Mouse (Mus musculus) kidney, postnatal 0 days (tissue): ENCODE measurements at regions not wholly inside any gene's neighbourhood (a gene's known extent, or its start where the extent isn't known, plus 50 kb on each side); places are given as distances from the start of the nearest gene placed in this dataset.

Experiments used
- ATAC-seq: fragments of 200-750 bp; cut with Nextera tagmentation; replicated peaks from 2 replicates; pipeline ENCODE4 v1.8.0; 2017; ENCODE audit warnings: low read depth, moderate number of reproducible peaks, moderate TSS enrichment, moderate library complexity; ENCODE audit not compliant: low FRiP score
- DNase-seq: peaks from one replicate; pipeline ENCODE4 v3.0.0-alpha.2; 2016; ENCODE audit warnings: low spot score
- H3K27ac ChIP-seq: fragments of 300-500 bp; sonication (generic); 2 replicates; pipeline ENCODE4 v1.5.1; 2014; ENCODE audit warnings: mild to moderate bottlenecking
- H3K27me3 ChIP-seq: fragments of 300-500 bp; sonication (generic); 2 replicates; pipeline ENCODE4 v1.6.1; 2014; ENCODE audit warnings: low read length, mixed read lengths; ENCODE audit not compliant: insufficient read depth
- H3K36me3 ChIP-seq: fragments of 300-500 bp; sonication (generic); 2 replicates; pipeline ENCODE4 v1.6.1; 2014; ENCODE audit warnings: low read length, mixed read lengths; ENCODE audit not compliant: insufficient read depth
- H3K4me1 ChIP-seq: fragments of 300-500 bp; sonication (generic); replicated peaks from 2 replicates; pipeline ENCODE4 v1.6.1; 2014; ENCODE audit warnings: antibody characterized with exemption, low read length, mixed read lengths; ENCODE audit not compliant: insufficient read depth
- H3K4me2 ChIP-seq: fragments of 300-500 bp; sonication (generic); 2 replicates; pipeline ENCODE4 v1.6.1; 2014; ENCODE audit warnings: mild to moderate bottlenecking, low read length, moderate library complexity, mixed read lengths
- H3K4me3 ChIP-seq: fragments of 300-500 bp; sonication (generic); replicated peaks from 2 replicates; pipeline ENCODE4 v1.5.1; 2014; ENCODE audit warnings: low read depth, low read length
- H3K9ac ChIP-seq: fragments of 300-500 bp; sonication (generic); 2 replicates; pipeline ENCODE4 v1.6.1; 2014; ENCODE audit warnings: low read depth, low read length
- H3K9me3 ChIP-seq: fragments of 300-500 bp; sonication (generic); replicated peaks from 2 replicates; pipeline ENCODE4 v1.6.1; 2016; ENCODE audit warnings: low read length, inconsistent platforms, mixed read lengths
- CTCF ChIP-seq: IDR thresholded peaks from 2 replicates; pipeline ENCODE4 v1.5.1; 2016; ENCODE audit warnings: antibody characterized with exemption, low read depth, mild to moderate bottlenecking, moderate library complexity
- whole genome bisulfite sequencing: fragments of 180-500 bp; shearing (Covaris S2); extraction: QIAGEN DNeasy Blood & Tissue Kit; methylation state at CpG from one replicate; pipeline ENCODE4 v1.1.7; 2014; 5-methylcytosine and 5-hydroxymethylcytosine counted together

GRCm38 (mm10) chr3:58234846-58235630 lies 179.5 kb upstream of the Tsc22d2 start:
- ATAC-seq (no peak), DNase-seq (no peak)
- H3K4me3 ChIP-seq, result no peak overlapping the region
- H3K9me3 ChIP-seq, result no peaks in the 10 kb centered on the region
- WGBS, result 84% methylated on average over 6 of the region's 6 CpGs
- no peaks in the 10 kb centered on the region for H3K27me3 ChIP-seq
- H3K36me3 ChIP-seq, result no peaks in the 10 kb centered on the region
- H3K27ac ChIP-seq, result no peak overlapping the region
- H3K4me1 ChIP-seq, result no peaks in the 10 kb centered on the region
- no peak overlapping the region for H3K9ac ChIP-seq
- no peak overlapping the region for H3K4me2 ChIP-seq
- no peak for TF ChIP-seq CTCF

- Histone ChIP-seq H3K36me3 (no peaks in the 10 kb centered on the region), H3K9me3 (no peaks in the 10 kb centered on the region), H3K27me3 (no peaks in the 10 kb centered on the region), H3K4me2 (no peak overlapping the region), H3K4me3 (no peak overlapping the region), H3K9ac (no peak overlapping the region), H3K27ac (no peak overlapping the region), H3K4me1 (no peaks in the 10 kb centered on the region)
- ATAC-seq (no peak), DNase-seq (no peak)
- no peak for TF ChIP-seq CTCF
Observed at GRCm38 (mm10) chr3:58238111-58238510, 176.4 kb upstream of the Tsc22d2 start.

GRCm38 (mm10) chr3:58240775-58241174 lies 173.7 kb upstream of the Tsc22d2 start:
- DNase-seq, result no peak
- H3K9ac ChIP-seq, result no peak overlapping the region
- no peak for ATAC-seq
- TF ChIP-seq CTCF, result no peak
- H3K4me1 ChIP-seq, result no peaks in the 10 kb centered on the region
- no peaks in the 10 kb centered on the region for H3K9me3 ChIP-seq
- no peaks in the 10 kb centered on the region for H3K27me3 ChIP-seq
- WGBS, result 86% methylated on average over 4 of the region's 4 CpGs
- no peaks in the 10 kb centered on the region for H3K36me3 ChIP-seq
- H3K4me3 ChIP-seq, result no peak overlapping the region
- H3K4me2 ChIP-seq, result no peak overlapping the region
- no peak overlapping the region for H3K27ac ChIP-seq

- Histone ChIP-seq H3K4me2 (no peak overlapping the region), H3K9ac (no peak overlapping the region), H3K9me3 (no peaks in the 10 kb centered on the region), H3K27ac (no peak overlapping the region), H3K36me3 (no peaks in the 10 kb centered on the region), H3K4me1 (no peaks in the 10 kb centered on the region), H3K4me3 (no peak overlapping the region), H3K27me3 (no peaks in the 10 kb centered on the region)
- 25% methylated on average over 5 of the region's 5 CpGs for WGBS
- ATAC-seq, result no peak
- TF ChIP-seq CTCF, result no peak
- peak; percentile 21 for DNase-seq
Observed at GRCm38 (mm10) chr3:58245361-58245760, 169.2 kb upstream of the Tsc22d2 start.

GRCm38 (mm10) chr3:58247989-58248388 lies 166.5 kb upstream of the Tsc22d2 start:
- ATAC-seq (no peak), DNase-seq (no peak)
- Histone ChIP-seq H3K4me3 (no peak overlapping the region), H3K27ac (no peak overlapping the region), H3K36me3 (no peaks in the 10 kb centered on the region), H3K9me3 (no peaks in the 10 kb centered on the region), H3K4me2 (no peak overlapping the region), H3K27me3 (no peaks in the 10 kb centered on the region), H3K4me1 (no peaks in the 10 kb centered on the region), H3K9ac (no peak overlapping the region)
- WGBS, result 90% methylated on average over 2 of the region's 2 CpGs
- TF ChIP-seq CTCF, result no peak

- H3K9me3 ChIP-seq, result no peaks in the 10 kb centered on the region
- no peaks in the 10 kb centered on the region for H3K27me3 ChIP-seq
- WGBS, result 64% methylated on average over 8 of the region's 8 CpGs
- no peaks in the 10 kb centered on the region for H3K4me1 ChIP-seq
- no peak for TF ChIP-seq CTCF
- ATAC-seq (no peak), DNase-seq (no peak)
- H3K9ac ChIP-seq, result no peak overlapping the region
- H3K36me3 ChIP-seq, result no peaks in the 10 kb centered on the region
- H3K4me3 ChIP-seq, result no peak overlapping the region
- H3K27ac ChIP-seq, result no peak overlapping the region
- H3K4me2 ChIP-seq, result no peak overlapping the region
Observed at GRCm38 (mm10) chr3:58253942-58254341, 160.6 kb upstream of the Tsc22d2 start.
